18 mouse cellular contexts compared by ENCODE assay signal in genomic region chr8:28333388-28333787, GRCm38 (mm10).
A peak's percentile ranks its signal among the peaks of the same experiment; 100 is the strongest.
DNase-seq lines count a peak whose midpoint lies in the region; ATAC-seq and TF ChIP-seq lines count a peak whose summit lies in the region.
"Had no signal": no experiment of that assay in that cellular context is flagged by ENCODE, and none has a peak within 500 bp of the region (broad histone marks: within the 10 kb centered on the region; RNA-seq: fewer than 3 reads in every experiment).

No protein-coding gene starts in this region.

- no peak for TF ChIP-seq POLR2A in liver, adult 2 months (IDR thresholded peaks at IDR 0.05; ENCODE audit: extremely low read depth, insufficient read depth, low read length)

- 82% methylated on average over 1 of the region's 1 CpGs for WGBS in liver, adult 2 months
- WGBS in limb, embryonic 10.5 days = 95% methylated on average over 1 of the region's 1 CpGs
- 85% methylated on average over 1 of the region's 1 CpGs for WGBS in forebrain, postnatal 0 days

- no peaks in the 10 kb centered on the region for H3K27me3 ChIP-seq in liver, adult 2 months (ENCODE audit: control insufficient read depth, insufficient read depth, low read length)
- no peaks in the 10 kb centered on the region for H3K27me3 ChIP-seq in limb, embryonic 10.5 days (ENCODE audit: low read depth, poor library complexity, severe bottlenecking)
- no peaks in the 10 kb centered on the region for H3K27me3 ChIP-seq in forebrain, postnatal 0 days (ENCODE audit: insufficient read depth, low read length)
- H3K27me3 ChIP-seq: embryonic facial prominence, embryonic 12.5 days; forebrain, embryonic 15.5 days; heart, embryonic 12.5 days had no signal

- no peak overlapping the region for H3K27ac ChIP-seq in liver, adult 2 months (replicated peaks; ENCODE audit: insufficient read depth, low read depth, low read length)
- H3K27ac ChIP-seq in limb, embryonic 10.5 days = no peak overlapping the region
- no peak overlapping the region for H3K27ac ChIP-seq in forebrain, postnatal 0 days (ENCODE audit: low read depth, low read length)
- H3K27ac ChIP-seq: embryonic facial prominence, embryonic 12.5 days; forebrain, embryonic 15.5 days; gastrocnemius, adult 2 months had no signal

- no peaks in the 10 kb centered on the region for H3K4me1 ChIP-seq in liver, adult 2 months (ENCODE audit: control insufficient read depth, insufficient read depth, low read length)
- peaks cover 8% of the 10 kb centered on the region; the same call in 1 of the 2 replicates for H3K4me1 ChIP-seq in limb, embryonic 10.5 days
- no peaks in the 10 kb centered on the region for H3K4me1 ChIP-seq in forebrain, postnatal 0 days (ENCODE audit: insufficient read depth)
- H3K4me1 ChIP-seq: embryonic facial prominence, embryonic 12.5 days; forebrain, embryonic 15.5 days; heart, embryonic 12.5 days had no signal

- no peaks in the 10 kb centered on the region for H3K9me3 ChIP-seq in limb, embryonic 10.5 days (replicated peaks)
- H3K9me3 ChIP-seq in forebrain, postnatal 0 days (ENCODE audit: low read length) = no peaks in the 10 kb centered on the region
- H3K9me3 ChIP-seq: embryonic facial prominence, embryonic 12.5 days; forebrain, embryonic 15.5 days; heart, embryonic 12.5 days had no signal

- ATAC-seq in forebrain, postnatal 0 days = no peak
- ATAC-seq: forebrain, embryonic 15.5 days had no signal

- no peak for TF ChIP-seq CTCF in liver, adult 2 months (IDR thresholded peaks at IDR 0.05; ENCODE audit: low read depth, low read length)
- TF ChIP-seq CTCF in forebrain, postnatal 0 days (IDR thresholded peaks at IDR 0.05; ENCODE audit: low read depth) = no peak

- no peak overlapping the region for H3K9ac ChIP-seq in liver, adult 2 months (ENCODE audit: low read depth, low read length)
- no peak overlapping the region for H3K9ac ChIP-seq in forebrain, postnatal 0 days
- H3K9ac ChIP-seq: embryonic facial prominence, embryonic 12.5 days; forebrain, embryonic 15.5 days; heart, embryonic 12.5 days had no signal

- no peak overlapping the region for H3K4me2 ChIP-seq in forebrain, postnatal 0 days (ENCODE audit: low read depth)
- H3K4me2 ChIP-seq: embryonic facial prominence, embryonic 12.5 days; forebrain, embryonic 15.5 days; heart, embryonic 12.5 days had no signal

- H3K79me2 ChIP-seq in liver, adult 2 months (ENCODE audit: control insufficient read depth, insufficient read depth, low read length) = no peaks in the 10 kb centered on the region

- peak; percentile 3 for DNase-seq in kidney, adult 11 months
- DNase-seq in kidney, adult 18-20 months = no peak
- peak; percentile 5 for DNase-seq in liver, adult 2 months (ENCODE audit: extremely low read depth, low read depth, low spot score)
- no peak for DNase-seq in liver
- DNase-seq in kidney, postnatal 14 days = peak; percentile 4
- no peak for DNase-seq in limb, embryonic 10.5 days (ENCODE audit: low spot score)
- DNase-seq in forebrain, postnatal 0 days = no peak
- DNase-seq: adrenal gland, postnatal 10 days; cerebellum, adult 11 months; cerebellum, adult 8-10 months; cerebellum, postnatal 14 days; embryo, embryonic 11 days; gastrocnemius, adult 2 months; gastrocnemius, postnatal 25 days; heart, postnatal 36 days had no signal

- no peaks in the 10 kb centered on the region for H3K36me3 ChIP-seq in liver, adult 2 months (ENCODE audit: control insufficient read depth, insufficient read depth, low read length)
- H3K36me3 ChIP-seq in limb, embryonic 10.5 days = no peaks in the 10 kb centered on the region
- H3K36me3 ChIP-seq in forebrain, postnatal 0 days (ENCODE audit: insufficient read depth) = no peaks in the 10 kb centered on the region
- H3K36me3 ChIP-seq: embryonic facial prominence, embryonic 12.5 days; forebrain, embryonic 15.5 days; heart, embryonic 12.5 days had no signal

- H3K4me3 ChIP-seq in liver, adult 2 months (ENCODE audit: insufficient read depth, low read depth, low read length) = no peak overlapping the region
- H3K4me3 ChIP-seq in limb, embryonic 10.5 days = no peak overlapping the region
- H3K4me3 ChIP-seq in forebrain, postnatal 0 days (ENCODE audit: low read depth, low read length) = no peak overlapping the region
- H3K4me3 ChIP-seq: embryonic facial prominence, embryonic 12.5 days; forebrain, embryonic 15.5 days; gastrocnemius, adult 2 months; heart, embryonic 12.5 days had no signal

Comparison
In these comparisons a context has a peak if more than half of its experiments do, and no peak if none do; other contexts are left out.
1. DNase-seq: peak in kidney, adult 11 months (single experiment), liver, adult 2 months (single experiment) and kidney, postnatal 14 days (single experiment); none in kidney, adult 18-20 months (single experiment), liver (single experiment), limb, embryonic 10.5 days (single experiment) and forebrain, postnatal 0 days (single experiment).